Mouse (Mus musculus) layer of hippocampus, adult 9-11 months (tissue): ENCODE results near the gene Gpr84.
A peak's percentile ranks its signal among the peaks of the same experiment; 100 is the strongest.

ENCODE experiments used
- DNase-seq: peaks from one replicate; pipeline ENCODE4 v3.0.0; 2022

Gene Gpr84

DNA sequence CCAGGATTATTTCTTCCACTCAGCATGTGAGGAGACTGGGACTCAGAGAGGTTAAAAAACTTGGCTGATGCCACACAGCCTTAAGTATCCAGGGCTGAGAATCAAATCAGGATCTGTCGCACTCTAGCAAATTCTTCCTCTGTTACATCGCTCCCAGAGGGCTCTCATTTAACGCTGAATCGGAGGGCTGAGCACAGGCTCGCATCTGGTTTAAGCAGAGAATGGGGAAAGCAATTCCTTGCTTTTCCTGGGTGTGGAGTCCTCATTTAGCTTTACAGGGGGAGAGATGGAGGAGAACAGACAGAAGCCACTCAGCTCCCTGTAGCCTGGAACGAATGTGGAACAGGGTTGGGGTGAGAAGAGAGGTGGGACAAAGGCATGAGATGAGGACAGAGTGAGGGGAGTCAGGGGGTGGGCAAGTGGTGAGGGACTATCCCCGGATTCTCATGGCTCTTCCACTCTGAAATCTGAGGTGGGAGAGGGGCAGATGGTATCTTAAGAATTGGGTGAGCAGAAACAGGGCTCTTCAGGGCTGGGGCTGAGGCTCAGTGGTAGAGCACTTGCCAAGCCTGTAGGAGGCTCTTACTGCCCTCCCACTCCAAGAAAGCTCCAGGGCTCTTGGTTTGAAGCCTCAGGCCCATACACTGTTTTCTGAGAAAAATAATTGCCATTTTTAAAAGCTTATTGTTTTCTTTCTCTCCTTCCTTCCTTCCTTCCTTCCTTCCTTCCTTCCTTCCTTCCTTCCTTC lies 25.2 kb upstream of the Gpr84 start:
- DNase-seq = no peak

- DNase-seq = no peak
These were observed 24.6 kb upstream of the Gpr84 start for GRCm38 (mm10) chr15:103335040-103335439.

- no peak for DNase-seq
These were observed 23.8 kb upstream of the Gpr84 start for GRCm38 (mm10) chr15:103334194-103334593.

GRCm38 (mm10) chr15:103333738-103334137 lies 23.3 kb upstream of the Gpr84 start:
- DNase-seq = peak; percentile 72

DNA sequence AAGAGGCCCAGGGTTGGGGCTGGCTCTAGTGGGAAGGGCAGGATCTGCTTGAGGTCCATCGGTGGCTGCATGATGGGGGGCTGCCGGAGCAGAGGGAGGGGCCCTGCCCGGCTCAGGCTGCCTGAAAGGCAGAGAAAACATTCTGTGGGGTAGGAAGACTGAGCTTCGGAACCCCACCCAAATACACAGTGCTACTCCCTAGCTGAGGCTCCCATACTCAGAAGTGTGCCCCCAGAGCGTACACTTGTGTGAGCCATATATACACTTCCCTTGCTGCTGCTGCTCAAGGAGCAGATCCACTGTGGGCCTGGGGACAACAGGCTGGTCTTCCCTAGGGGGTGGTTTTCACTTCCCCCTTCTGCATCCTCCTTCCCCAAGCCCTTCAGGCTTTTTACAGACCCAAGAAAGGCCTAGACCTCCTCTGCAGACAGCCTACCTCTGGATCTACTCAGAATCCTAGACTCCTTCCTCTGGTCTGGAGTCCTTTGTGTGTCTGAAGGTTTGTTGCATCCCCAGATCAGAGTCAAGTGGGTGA lies 22.7 kb upstream of the Gpr84 start:
- peak; percentile 63 for DNase-seq

- peak; percentile 73 for DNase-seq
These were observed 13.2 kb upstream of the Gpr84 start for GRCm38 (mm10) chr15:103323455-103324247.

DNA sequence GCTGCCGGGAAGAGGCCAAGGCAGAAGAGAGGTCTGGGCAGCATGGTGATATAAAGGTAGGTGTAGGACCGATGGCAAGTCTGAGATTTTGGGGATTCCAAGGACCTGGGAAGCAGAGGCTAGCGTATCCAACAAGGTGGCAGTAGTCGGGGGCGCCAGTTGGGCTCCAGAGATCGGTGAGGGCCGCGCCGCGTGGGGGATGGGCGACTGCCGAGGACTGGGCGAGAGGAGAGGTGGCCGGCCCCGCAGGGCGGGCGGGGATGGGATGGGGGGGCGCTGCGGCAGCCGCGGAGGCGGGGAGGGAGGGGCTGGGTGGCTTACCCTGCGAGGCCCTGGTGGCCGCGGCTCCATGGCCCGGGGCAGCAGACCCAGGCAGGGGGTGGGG lies 12.7 kb upstream of the Gpr84 start:
- no peak for DNase-seq

GRCm38 (mm10) chr15:103322396-103322795 lies 12.0 kb upstream of the Gpr84 start:
- DNase-seq = no peak

DNA sequence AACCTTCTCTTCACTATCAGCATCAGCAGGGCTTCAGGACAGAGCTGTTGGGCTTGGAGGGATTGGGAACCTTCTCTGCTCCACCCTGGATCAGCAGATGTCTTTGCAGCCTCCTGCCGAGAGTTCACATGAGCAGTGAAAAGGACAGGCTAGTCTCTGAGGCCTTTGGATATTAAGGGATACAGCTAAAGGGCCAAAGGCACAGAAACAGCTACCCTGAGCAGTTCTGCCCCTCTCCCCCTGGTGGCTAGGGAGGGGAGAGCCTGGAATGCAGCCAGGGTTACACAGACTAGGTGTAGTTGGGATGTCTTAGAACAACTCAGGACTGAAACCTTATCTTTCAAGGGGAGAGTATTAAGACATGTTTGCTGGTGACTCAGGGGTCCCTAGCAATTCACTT lies 10.7 kb upstream of the Gpr84 start:
- DNase-seq = no peak

DNA sequence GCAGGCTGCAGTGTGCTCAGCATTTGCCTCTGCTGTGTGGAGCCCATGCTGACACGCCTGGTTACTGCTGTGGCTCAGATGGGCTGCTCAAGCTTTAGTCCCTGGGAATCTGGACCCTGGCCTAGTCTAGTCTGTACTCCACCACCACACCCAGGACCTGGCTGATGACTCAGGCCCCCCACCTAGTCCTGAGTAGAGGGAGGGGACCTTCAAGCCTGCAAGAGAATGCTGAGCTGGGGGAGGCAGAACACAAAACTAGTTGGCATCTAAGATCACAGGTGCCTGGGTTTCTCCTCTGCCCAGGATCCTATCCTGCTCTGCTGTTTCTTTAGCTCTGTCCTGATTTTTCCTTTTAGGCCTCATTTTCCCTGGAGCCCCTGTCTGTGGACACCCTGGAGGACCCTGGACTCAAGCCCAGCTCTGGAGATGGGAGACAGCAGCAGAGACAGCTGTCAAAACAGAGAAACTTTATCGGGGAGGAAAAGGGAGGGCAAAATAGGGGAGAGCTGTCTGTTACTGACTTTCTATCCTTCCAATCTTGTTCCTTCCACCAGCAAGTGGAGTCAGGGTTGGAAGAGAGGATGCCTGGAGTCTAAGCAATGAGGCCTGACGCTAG lies 7.9 kb upstream of the Gpr84 start:
- DNase-seq = no peak

DNA sequence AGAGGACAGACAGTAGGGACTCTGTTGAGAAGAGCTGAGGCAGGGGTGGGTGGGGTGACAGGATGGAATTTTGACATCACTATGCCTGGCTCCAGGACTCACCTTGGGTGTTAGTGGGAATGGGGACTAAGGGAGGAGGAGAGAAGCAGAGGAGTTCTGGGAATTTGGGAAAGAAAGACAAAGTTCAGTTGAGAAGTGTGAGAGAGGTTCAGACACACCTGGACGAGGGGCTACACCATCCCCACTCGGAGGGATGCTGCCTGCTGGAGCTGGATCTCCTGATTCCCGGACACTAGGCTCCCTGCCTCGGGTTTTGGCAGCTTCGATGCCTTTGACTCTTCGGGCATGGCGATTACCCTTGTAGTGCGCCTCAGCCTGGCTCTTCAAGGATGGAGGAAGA lies 7.3 kb upstream of the Gpr84 start:
- no peak for DNase-seq

DNA sequence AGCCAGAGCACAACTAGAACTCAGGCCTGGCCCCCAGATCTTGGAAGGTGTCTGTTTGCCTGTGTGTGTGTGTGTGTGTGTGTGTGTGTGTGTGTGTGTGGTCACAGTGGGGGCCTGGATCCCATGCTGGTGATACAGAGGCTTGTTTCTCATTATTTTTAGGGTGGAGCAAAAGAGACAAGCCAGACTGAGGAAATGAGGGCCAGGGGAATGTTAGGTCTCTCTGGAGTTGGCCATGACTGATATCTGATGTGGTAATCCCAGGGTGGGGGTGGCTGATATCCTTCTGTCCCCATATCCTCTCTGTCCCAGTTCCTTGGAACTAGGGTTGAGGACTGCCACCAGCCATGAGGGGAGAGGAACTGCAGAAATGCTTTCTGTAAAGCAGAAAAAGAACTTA lies 6.7 kb upstream of the Gpr84 start:
- no peak for DNase-seq

- no peak for DNase-seq
These were observed 5.8 kb upstream of the Gpr84 start for GRCm38 (mm10) chr15:103315979-103316776.

GRCm38 (mm10) chr15:103315011-103315502 lies 4.6 kb upstream of the Gpr84 start:
- no peak for DNase-seq

- no peak for DNase-seq
These were observed 3.8 kb upstream of the Gpr84 start for GRCm38 (mm10) chr15:103314181-103314580.

DNA sequence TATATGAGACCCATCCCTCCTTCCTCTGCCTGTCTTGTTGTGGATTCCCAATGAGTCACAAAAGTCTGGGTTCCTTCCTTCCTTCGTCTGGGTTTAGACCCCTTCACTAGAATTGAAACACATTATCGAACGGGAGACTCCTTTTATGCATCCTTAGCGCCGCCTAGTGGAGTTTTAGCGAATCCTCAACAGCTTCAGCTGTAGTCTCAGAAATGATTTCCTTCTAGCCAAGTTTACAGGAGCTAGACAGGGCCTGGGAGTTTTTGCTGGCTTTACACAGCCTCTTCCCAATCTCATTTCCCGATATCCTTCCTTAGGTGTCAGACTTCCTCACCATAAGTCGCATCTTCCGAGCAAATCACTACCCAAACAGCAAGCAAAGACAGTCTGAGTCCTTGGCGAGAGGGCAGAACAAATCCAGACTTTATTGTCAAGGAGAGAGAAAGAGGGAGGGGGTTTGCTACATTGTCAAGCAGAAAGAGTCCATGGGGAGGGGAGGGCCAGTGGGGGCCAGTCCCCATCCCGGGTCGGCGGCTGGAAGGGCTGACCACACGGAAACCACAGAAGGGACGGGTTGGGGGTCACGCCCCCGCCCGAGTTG lies 3.2 kb upstream of the Gpr84 start:
- DNase-seq = no peak

DNA sequence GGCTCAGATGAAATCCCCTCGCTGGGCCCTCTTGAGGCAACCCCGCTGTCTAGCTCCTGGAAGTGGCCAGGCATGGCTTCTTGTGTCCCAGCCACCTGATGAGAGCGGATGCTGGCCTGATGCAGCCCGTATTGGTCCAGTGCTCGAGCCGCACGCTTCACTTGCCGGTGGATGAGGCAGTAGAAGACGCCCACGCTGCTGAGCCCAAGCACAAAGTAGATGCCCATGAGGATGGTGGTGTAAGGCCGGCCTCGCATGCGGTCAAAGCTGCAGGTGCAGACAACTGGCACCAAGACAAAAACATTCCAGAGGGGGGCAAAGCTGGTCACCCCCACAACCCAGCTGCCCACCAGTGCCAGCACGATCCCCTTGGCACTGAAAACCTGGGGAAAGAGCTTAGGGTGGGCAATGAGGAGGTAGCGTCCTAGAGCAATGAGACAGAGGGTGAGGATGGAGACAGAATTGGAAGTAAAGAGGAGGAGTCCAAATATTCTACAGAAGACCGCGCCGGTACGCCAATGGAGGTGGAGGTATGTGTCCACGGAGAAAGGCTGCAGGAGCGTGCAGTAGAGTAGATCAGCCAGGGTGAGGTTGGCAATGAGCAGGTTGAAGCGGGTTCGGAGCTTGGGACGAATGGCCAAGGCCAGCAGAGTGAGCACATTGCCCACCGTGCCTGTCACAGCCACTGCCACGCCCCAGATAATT lies 1.4 kb downstream of the Gpr84 start:
- no peak for DNase-seq

- no peak for DNase-seq
These were observed 2.1 kb downstream of the Gpr84 start for GRCm38 (mm10) chr15:103308056-103308875.

GRCm38 (mm10) chr15:103307125-103307524 lies 3.3 kb downstream of the Gpr84 start:
- peak; percentile 90 for DNase-seq

DNA sequence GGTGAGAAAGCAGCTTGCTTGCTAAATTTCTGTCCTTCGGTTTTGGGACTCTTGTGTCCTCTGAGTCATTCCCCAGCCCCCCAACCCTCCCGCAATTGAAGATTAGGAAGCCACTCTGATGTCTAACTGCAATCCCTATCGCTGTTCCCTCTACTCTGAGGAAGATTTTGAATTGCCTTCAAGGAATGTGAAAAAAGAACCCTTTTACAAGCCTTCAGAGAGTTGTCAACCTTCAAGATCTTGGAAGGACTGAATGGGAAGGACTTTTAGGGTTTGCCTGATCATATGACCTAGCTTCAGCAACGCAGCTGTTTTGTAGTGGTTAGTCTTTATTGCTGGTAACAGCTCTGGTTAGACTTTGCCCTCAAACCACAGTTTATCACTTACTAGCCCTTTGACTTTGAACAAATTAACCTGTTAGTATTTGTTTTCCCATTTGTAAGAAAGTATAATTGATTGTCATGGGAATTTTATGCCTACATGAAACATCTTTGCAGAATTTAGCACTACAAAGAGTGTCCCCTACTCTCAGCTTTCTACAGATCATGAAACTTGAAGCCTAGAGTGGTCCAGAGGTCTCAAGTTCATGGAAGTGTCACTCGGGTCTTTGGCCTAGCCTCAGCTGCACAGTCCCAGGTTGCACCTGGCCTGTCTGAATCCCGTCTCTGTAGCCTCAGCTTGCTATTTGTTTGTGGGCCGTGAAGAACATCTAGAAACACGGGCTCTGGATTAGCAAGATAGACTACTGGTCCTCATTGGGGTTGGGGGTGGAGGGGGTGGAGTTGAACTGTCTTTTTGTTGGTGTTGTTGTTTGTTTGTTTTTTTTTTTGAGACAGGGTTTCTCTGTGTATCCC lies 4.4 kb downstream of the Gpr84 start:
- no peak for DNase-seq
